Mouse (Mus musculus) embryonic facial prominence, embryonic 14.5 days (tissue): Measurements from ENCODE around the gene Hist1h3d. TPM values are rescaled to one million over a fixed set of nuclear protein-coding genes. Genes with fewer than 3 reads are reported as not detected.

ENCODE experiments used
- ATAC-seq: fragments of 200-750 bp; cut with Nextera tagmentation; 2 replicates; pipeline ENCODE4 v1.8.0; 2017; ENCODE audit warnings: low read depth, moderate number of reproducible peaks, moderate TSS enrichment
- DNase-seq: peaks from one replicate; pipeline ENCODE4 v3.0.0-alpha.2; 2015; ENCODE audit warnings: low spot score
- H3K27ac ChIP-seq: fragments of 300-500 bp; sonication (generic); replicated peaks from 2 replicates; pipeline ENCODE4 v1.5.1; 2014; ENCODE audit warnings: low read depth, mild to moderate bottlenecking, low read length, moderate library complexity
- H3K27me3 ChIP-seq: fragments of 300-500 bp; sonication (generic); replicated peaks from 2 replicates; pipeline ENCODE4 v1.6.1; 2014; ENCODE audit warnings: low read length; ENCODE audit not compliant: control insufficient read depth, insufficient read depth
- H3K36me3 ChIP-seq: fragments of 300-500 bp; sonication (generic); 2 replicates; pipeline ENCODE4 v1.6.1; 2014; ENCODE audit warnings: low read length, mixed read lengths; ENCODE audit not compliant: control insufficient read depth, insufficient read depth
- H3K4me1 ChIP-seq: fragments of 300-500 bp; sonication (generic); 2 replicates; pipeline ENCODE4 v1.6.1; 2014; ENCODE audit warnings: antibody characterized with exemption, low read length; ENCODE audit not compliant: control insufficient read depth, insufficient read depth
- H3K4me2 ChIP-seq: fragments of 300-500 bp; sonication (generic); 2 replicates; pipeline ENCODE4 v1.6.1; 2014; ENCODE audit warnings: low read depth, mild to moderate bottlenecking, low read length, moderate library complexity, mixed read lengths
- H3K4me3 ChIP-seq: fragments of 300-500 bp; sonication (generic); 2 replicates; pipeline ENCODE4 v1.5.1; 2014; ENCODE audit warnings: low read depth, mild to moderate bottlenecking, low read length
- H3K9ac ChIP-seq: fragments of 300-500 bp; sonication (generic); 2 replicates; pipeline ENCODE4 v1.6.1; 2014; ENCODE audit warnings: low read depth, mild to moderate bottlenecking, low read length, moderate library complexity, mixed read lengths
- H3K9me3 ChIP-seq: fragments of 300-500 bp; sonication (generic); 2 replicates; pipeline ENCODE4 v1.6.1; 2016; ENCODE audit warnings: low read length; ENCODE audit not compliant: control insufficient read depth
- WGBS: fragments of 180-500 bp; shearing (Covaris S2); extraction: QIAGEN DNeasy Blood & Tissue Kit; methylation state at CpG from one replicate; pipeline ENCODE4 v1.1.7; 2014; 5-methylcytosine and 5-hydroxymethylcytosine counted together
- polyA plus RNA-seq: library from polyadenylated mRNA; unstranded; fragments of >200 nt; fragmentation: Nextera tagmentation; extraction: Ambion mirVana; gene quantifications from 2 replicates; pipeline ENCODE4 v1.2.1, GENCODE M21; 2014

The Hist1h3d gene
- 5.2 and 7.2 TPM in 2 replicates for polyA plus RNA-seq

- WGBS, result under 1% methylated on average over 18 of the region's 18 CpGs
- Histone ChIP-seq H3K4me3 (peak within 1 kb of the TSS; percentile 43), H3K27me3 (no peaks in the 10 kb centered on the region), H3K9ac (peak within 1 kb of the TSS; percentile 72), H3K27ac (peak within 1 kb of the TSS; percentile 91), H3K4me2 (peak within 1 kb of the TSS; percentile 63), H3K9me3 (no peaks in the 10 kb centered on the region), H3K4me1 (peaks cover 11% of the 10 kb centered on the region), H3K36me3 (no peaks in the 10 kb centered on the region)
- DNase-seq (peak; percentile 96), ATAC-seq (peak; percentile 59)
Measured at GRCm38 (mm10) chr13:23575271-23575851, at the start of gene Hist1h3d. TSS of gene Hist1h3d (plus strand) at chr13:23575763.

DNA sequence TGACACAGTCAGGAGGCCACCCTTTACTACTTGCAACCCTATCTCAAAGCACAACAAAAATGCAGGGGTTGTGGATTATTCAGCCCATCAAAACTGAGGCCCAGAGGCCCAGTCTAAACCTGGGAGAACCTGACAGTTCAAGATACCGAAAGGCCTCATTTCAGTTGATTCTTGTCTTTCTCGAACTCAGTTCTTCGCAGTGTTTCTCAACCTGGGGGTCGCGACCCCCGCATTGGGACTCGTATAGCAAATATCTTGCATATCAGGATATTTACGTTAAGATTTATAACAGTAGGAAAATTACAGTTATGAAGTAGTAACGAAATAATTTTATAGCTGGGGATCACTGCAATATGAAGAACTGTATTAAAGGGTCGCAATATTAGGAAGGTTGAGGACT is 49.7 kb upstream of the Hist1h3d start:
- Histone ChIP-seq H3K9me3 (no peaks in the 10 kb centered on the region), H3K4me1 (peaks cover 7% of the 10 kb centered on the region; the same call in 1 of the 2 replicates), H3K9ac (peak overlapping the region; percentile 38; the same call in 1 of the 2 replicates), H3K4me2 (peak overlapping the region; percentile 55), H3K27me3 (no peaks in the 10 kb centered on the region), H3K4me3 (peak overlapping the region; percentile 41), H3K27ac (no peak overlapping the region), H3K36me3 (no peaks in the 10 kb centered on the region)
- DNase-seq (no peak), ATAC-seq (no peak)
- 2% methylated on average over 10 of the region's 10 CpGs for WGBS

GRCm38 (mm10) chr13:23526312-23526711 is 49.3 kb upstream of the Hist1h3d start:
- DNase-seq (peak; percentile 94), ATAC-seq (peak; percentile 53; the same call in 1 of the 2 replicates)
- Histone ChIP-seq H3K36me3 (no peaks in the 10 kb centered on the region), H3K4me2 (peak overlapping the region; percentile 55), H3K9me3 (no peaks in the 10 kb centered on the region), H3K27me3 (no peaks in the 10 kb centered on the region), H3K9ac (peak overlapping the region; percentile 52), H3K4me1 (peaks cover 7% of the 10 kb centered on the region; the same call in 1 of the 2 replicates), H3K4me3 (peak overlapping the region; percentile 41), H3K27ac (peak overlapping the region; percentile 66; the same call in 1 of the 2 replicates)
- under 1% methylated on average over 17 of the region's 17 CpGs for WGBS

DNA sequence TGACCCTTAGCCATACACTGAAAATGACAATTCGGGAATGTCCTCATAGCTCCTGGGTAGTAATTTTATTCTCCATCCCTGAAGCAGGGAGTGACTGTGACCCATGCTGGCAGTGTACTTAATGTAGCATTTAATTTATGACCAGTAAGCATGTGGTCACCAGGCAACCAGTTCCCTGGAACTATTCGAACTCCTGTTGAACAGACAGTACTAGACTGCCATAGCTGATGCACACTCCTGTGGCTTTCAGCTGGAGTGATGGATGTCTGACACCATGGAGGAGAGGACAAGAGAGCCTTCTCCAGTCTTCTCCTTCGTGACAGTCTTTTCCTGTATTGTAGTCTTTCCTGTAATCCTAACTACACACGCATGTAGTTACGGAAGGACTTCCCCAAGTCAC is 46.6 kb upstream of the Hist1h3d start:
- peak overlapping the region; percentile 78 for H3K4me2 ChIP-seq
- H3K27me3 ChIP-seq, result no peaks in the 10 kb centered on the region
- H3K9ac ChIP-seq, result 0 out of 2 replicates have a peak overlapping the region, but pooled peaks have one; percentile 2
- DNase-seq (no peak), ATAC-seq (no peak)
- no peaks in the 10 kb centered on the region for H3K9me3 ChIP-seq
- no peaks in the 10 kb centered on the region for H3K36me3 ChIP-seq
- H3K4me3 ChIP-seq, result no peak overlapping the region
- no peak overlapping the region for H3K27ac ChIP-seq
- H3K4me1 ChIP-seq, result peaks cover 21% of the 10 kb centered on the region
- 75% methylated on average over 5 of the region's 5 CpGs for WGBS

- Histone ChIP-seq H3K36me3 (no peaks in the 10 kb centered on the region), H3K4me3 (peak overlapping the region; percentile 56), H3K9ac (peak overlapping the region; percentile 79), H3K4me2 (peak overlapping the region; percentile 78), H3K4me1 (peaks cover 21% of the 10 kb centered on the region), H3K27me3 (no peaks in the 10 kb centered on the region), H3K9me3 (no peaks in the 10 kb centered on the region), H3K27ac (peak overlapping the region; percentile 99)
- DNase-seq (no peak), ATAC-seq (no peak)
- 25% methylated on average over 2 of the region's 2 CpGs for WGBS
Measured at GRCm38 (mm10) chr13:23529480-23530165, 45.9 kb upstream of the Hist1h3d start.

GRCm38 (mm10) chr13:23530181-23530900 is 45.2 kb upstream of the Hist1h3d start:
- Histone ChIP-seq H3K4me3 (peak overlapping the region; percentile 56), H3K4me2 (peak overlapping the region; percentile 78), H3K27me3 (no peaks in the 10 kb centered on the region), H3K27ac (peak overlapping the region; percentile 99), H3K4me1 (peaks cover 21% of the 10 kb centered on the region), H3K9ac (peak overlapping the region; percentile 79), H3K9me3 (no peaks in the 10 kb centered on the region), H3K36me3 (no peaks in the 10 kb centered on the region)
- WGBS, result under 1% methylated on average over 20 of the region's 20 CpGs
- ATAC-seq, result no peak
- DNase-seq, result peak; percentile 68

DNA sequence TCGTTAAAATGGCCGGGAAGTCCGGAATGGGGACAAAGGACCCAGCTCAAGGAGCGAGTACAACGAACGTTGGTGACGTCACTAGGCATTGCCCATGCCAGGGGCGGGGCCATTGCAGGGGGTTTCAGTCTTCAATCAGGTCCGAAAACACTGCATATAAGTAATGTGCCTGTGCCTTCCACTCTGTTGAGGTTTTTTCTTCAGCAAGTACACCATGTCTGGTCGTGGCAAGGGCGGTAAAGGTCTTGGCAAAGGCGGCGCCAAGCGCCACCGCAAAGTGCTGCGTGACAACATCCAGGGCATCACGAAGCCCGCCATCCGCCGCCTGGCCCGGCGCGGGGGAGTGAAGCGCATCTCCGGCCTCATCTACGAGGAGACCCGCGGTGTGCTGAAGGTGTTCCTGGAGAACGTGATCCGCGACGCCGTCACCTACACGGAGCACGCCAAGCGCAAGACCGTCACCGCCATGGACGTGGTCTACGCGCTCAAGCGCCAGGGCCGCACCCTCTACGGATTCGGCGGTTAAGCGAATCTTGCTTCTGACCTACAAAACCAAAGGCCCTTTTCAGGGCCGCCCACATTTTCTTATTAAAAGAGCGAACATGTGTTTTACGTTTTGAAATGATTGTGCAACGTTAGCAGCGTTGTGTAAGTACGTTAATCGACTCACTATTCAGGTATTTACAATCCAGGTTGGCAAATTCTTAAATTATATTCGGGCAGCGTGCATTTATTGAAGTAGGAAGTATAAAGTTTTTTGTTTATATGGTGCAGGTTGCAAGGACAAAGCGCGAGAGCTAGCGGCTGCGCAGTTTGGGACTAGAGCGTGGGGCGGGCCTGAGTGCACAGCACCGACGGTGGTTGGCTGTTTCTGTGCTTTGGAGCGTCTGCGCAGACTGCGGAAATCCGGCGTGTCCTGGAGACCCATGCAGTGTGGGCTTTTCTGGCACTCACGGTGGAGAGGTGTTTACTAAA is 44.4 kb upstream of the Hist1h3d start, which contains the start of gene Hist1h4h:
Gene Hist1h4h, plus strand, starts transcription at position 150 of the 975 bp plus-strand sequence.
- Histone ChIP-seq H3K9me3 (no peaks in the 10 kb centered on the region), H3K27me3 (no peaks in the 10 kb centered on the region), H3K4me1 (peaks cover 23% of the 10 kb centered on the region), H3K36me3 (no peaks in the 10 kb centered on the region), H3K4me2 (peak within 1 kb of the TSS; percentile 78), H3K4me3 (peak within 1 kb of the TSS; percentile 56), H3K27ac (peak within 1 kb of the TSS; percentile 99), H3K9ac (peak within 1 kb of the TSS; percentile 79)
- peak; percentile 84 for ATAC-seq
- under 1% methylated on average over 43 of the region's 70 CpGs for WGBS
- peak; percentile 98 for DNase-seq
